Mouse (Mus musculus): ENCODE results near the gene Prr27. TPM values are rescaled to one million over a fixed set of nuclear protein-coding genes. Genes with fewer than 3 reads are reported as not detected.

Prr27 gene
- not detected for total RNA-seq (2021)

- no peak for DNase-seq (ENCODE audit: low spot score)
- intact Hi-C loops (cut with DNase I), result no loop called here
Observed at GRCm38 (mm10) chr5:87825386-87825785, at the start of gene Prr27. Gene Prr27 (plus strand): TSS chr5:87825686.

GRCm38 (mm10) chr5:87782731-87783130 lies 42.8 kb upstream of the Prr27 start:
- DNase-seq (ENCODE audit: low spot score), result no peak
- intact Hi-C loops (cut with DNase I), result no loop called here

GRCm38 (mm10) chr5:87807782-87808181 lies 17.7 kb upstream of the Prr27 start, which contains the start of gene Csn1s2b:
Gene Csn1s2b (plus strand): TSS chr5:87808082.
- no peak for DNase-seq (ENCODE audit: low spot score)
- intact Hi-C loops (cut with DNase I), result no loop called here

GRCm38 (mm10) chr5:87809253-87809652 lies 16.2 kb upstream of the Prr27 start:
- no peak for DNase-seq (ENCODE audit: low spot score)
- intact Hi-C loops (cut with DNase I), result no loop called here

GRCm38 (mm10) chr5:87855136-87855716 lies 29.7 kb downstream of the Prr27 start:
- no peak for DNase-seq (ENCODE audit: low spot score)
- intact Hi-C loops (cut with DNase I), result no loop called here

GRCm38 (mm10) chr5:87870084-87870483 lies 44.6 kb downstream of the Prr27 start:
- DNase-seq (ENCODE audit: low spot score), result no peak
- intact Hi-C loops (cut with DNase I), result no loop called here

GRCm38 (mm10) chr5:87871423-87871822 lies 45.9 kb downstream of the Prr27 start:
- no peak for DNase-seq (ENCODE audit: low spot score)
- intact Hi-C loops (cut with DNase I), result no loop called here

- DNase-seq (ENCODE audit: low spot score), result no peak
- intact Hi-C loops (cut with DNase I), result no loop called here
Observed at GRCm38 (mm10) chr5:87884729-87885128, 59.2 kb downstream of the Prr27 start, which contains the start of gene Odam. Gene Odam (plus strand): TSS chr5:87885029.

Other genes with a start within 250 kb of the Prr27 start
- gene Sult1e1, start 234.1 kb upstream of the Prr27 start, total RNA-seq (2021), result not detected
- gene Csn1s1, start 159.5 kb upstream of the Prr27 start, total RNA-seq (2021), result not detected
- gene Csn2, start 126.1 kb upstream of the Prr27 start, total RNA-seq (2021), result not detected
- gene Csn1s2a, start 51.1 kb upstream of the Prr27 start, total RNA-seq (2021), result not detected
- not detected for gene Csn1s2b, start 17.6 kb upstream of the Prr27 start, total RNA-seq (2021)
- gene Odam, start 59.3 kb downstream of the Prr27 start, total RNA-seq (2021), result not detected
- gene Csn3, start 99.9 kb downstream of the Prr27 start, total RNA-seq (2021), result not detected
- not detected for gene 2310003L06Rik, start 143.8 kb downstream of the Prr27 start, total RNA-seq (2021)
- not detected for gene Gm28434, start 143.8 kb downstream of the Prr27 start, total RNA-seq (2021)
- not detected for gene Cabs1, start 153.8 kb downstream of the Prr27 start, total RNA-seq (2021)
- not detected for gene Smr3a, start 176.9 kb downstream of the Prr27 start, total RNA-seq (2021)